Mouse (Mus musculus) urinary bladder, postnatal 4 days (tissue): ENCODE data around the gene Snx17.

Experiments used
- DNase-seq, 2 experiments: peaks; one replicate each; pipeline ENCODE4 v3.0.0; 2021 to 2022; ENCODE audit warnings: low spot score in 2 of 2

The Snx17 gene

GRCm38 (mm10) chr5:31192939-31193630 is at the start of gene Snx17, which contains the start of gene Eif2b4:
Snx17 (plus strand) TSS chr5:31193227.
Eif2b4 (minus strand) TSS chr5:31193430.
- DNase-seq = peak; percentile 98 to 99

GRCm38 (mm10) chr5:31149781-31150180 is 43.2 kb upstream of the Snx17 start:
- no peak for DNase-seq

- no peak for DNase-seq
Observed at GRCm38 (mm10) chr5:31151746-31152145, 41.3 kb upstream of the Snx17 start.

- DNase-seq = no peak
Observed at GRCm38 (mm10) chr5:31153516-31154151, 39.4 kb upstream of the Snx17 start.

- peak; percentile 73 to 79 for DNase-seq
Observed at GRCm38 (mm10) chr5:31154152-31154553, 38.9 kb upstream of the Snx17 start, which contains the start of gene Mpv17. Mpv17 (minus strand) TSS chr5:31154251.

GRCm38 (mm10) chr5:31162462-31162861 is 30.6 kb upstream of the Snx17 start:
- no peak for DNase-seq

- DNase-seq = no peak
Observed at GRCm38 (mm10) chr5:31164878-31165277, 28.1 kb upstream of the Snx17 start.

- no peak for DNase-seq
Observed at GRCm38 (mm10) chr5:31168630-31169029, 24.4 kb upstream of the Snx17 start.

- no peak for DNase-seq
Observed at GRCm38 (mm10) chr5:31179301-31179765, 13.7 kb upstream of the Snx17 start.

GRCm38 (mm10) chr5:31179766-31180630 is 13.0 kb upstream of the Snx17 start, which contains the start of the genes Gm29609 and Gtf3c2:
Gm29609 (minus strand) TSS chr5:31179911.
Gtf3c2 (minus strand) TSS chr5:31180144.
- DNase-seq = peak; percentile 93 to 94

- DNase-seq = no peak
Observed at GRCm38 (mm10) chr5:31181183-31181770, 11.8 kb upstream of the Snx17 start.

- DNase-seq = no peak
Observed at GRCm38 (mm10) chr5:31183678-31184077, 9.3 kb upstream of the Snx17 start.

- no peak for DNase-seq
Observed at GRCm38 (mm10) chr5:31188223-31188840, 4.7 kb upstream of the Snx17 start.

- no peak for DNase-seq
Observed at GRCm38 (mm10) chr5:31190201-31190600, 2.8 kb upstream of the Snx17 start.

- DNase-seq = no peak
Observed at GRCm38 (mm10) chr5:31192045-31192938, 735 bp upstream of the Snx17 start.

- DNase-seq = no peak
Observed at GRCm38 (mm10) chr5:31193631-31194281, 729 bp downstream of the Snx17 start.

- no peak for DNase-seq
Observed at GRCm38 (mm10) chr5:31194486-31195485, 1.8 kb downstream of the Snx17 start.

GRCm38 (mm10) chr5:31195671-31196070 is 2.6 kb downstream of the Snx17 start:
- DNase-seq = no peak
